Mouse (Mus musculus): ENCODE data around the gene Snx18.

DNA sequence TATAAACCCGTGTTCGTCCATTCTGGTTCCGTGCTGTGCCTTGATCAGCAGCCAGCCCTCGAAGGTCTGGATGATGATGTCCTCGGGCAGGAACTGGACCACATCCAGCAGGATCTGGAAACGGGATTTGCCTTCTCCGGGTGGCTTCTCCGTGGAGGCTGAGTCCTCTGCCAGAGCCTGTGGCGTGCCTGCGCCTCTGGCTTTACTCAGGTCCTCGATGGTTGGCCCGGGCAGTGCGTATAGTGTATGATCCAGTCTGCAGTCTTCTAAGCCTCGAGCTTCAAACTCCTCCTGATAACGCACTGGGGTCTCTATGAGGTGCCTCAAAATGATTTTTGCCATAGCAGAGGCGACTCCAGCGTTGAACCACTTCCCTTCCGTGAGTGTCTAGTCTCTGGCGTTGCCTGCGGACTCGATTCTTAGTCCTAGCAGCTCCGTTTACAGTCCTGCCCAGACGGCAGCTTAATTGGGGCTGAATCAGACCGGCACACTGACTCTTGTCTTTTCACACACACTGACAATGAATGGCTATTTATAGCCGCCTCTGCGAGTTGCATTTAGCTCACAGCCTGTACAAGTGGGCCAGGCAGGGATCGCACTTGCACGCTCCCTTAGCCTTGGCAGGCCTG is 44.9 kb upstream of the Snx18 start, which contains the start of gene Hspb3:
- TF ChIP-seq GATA1 (IDR thresholded peaks at IDR 0.05; ENCODE audit: low read length) (no peak), TAL1 (IDR thresholded peaks at IDR 0.05; ENCODE audit: low read length) (no peak)

Data from erythroblast, embryonic 14.5 days (primary cell).